Mouse (Mus musculus): ENCODE measurements at regions not wholly inside any gene's neighbourhood (a gene's known extent, or its start where the extent isn't known, plus 50 kb on each side); places are given as distances from the start of the nearest gene placed in this dataset.

DNA sequence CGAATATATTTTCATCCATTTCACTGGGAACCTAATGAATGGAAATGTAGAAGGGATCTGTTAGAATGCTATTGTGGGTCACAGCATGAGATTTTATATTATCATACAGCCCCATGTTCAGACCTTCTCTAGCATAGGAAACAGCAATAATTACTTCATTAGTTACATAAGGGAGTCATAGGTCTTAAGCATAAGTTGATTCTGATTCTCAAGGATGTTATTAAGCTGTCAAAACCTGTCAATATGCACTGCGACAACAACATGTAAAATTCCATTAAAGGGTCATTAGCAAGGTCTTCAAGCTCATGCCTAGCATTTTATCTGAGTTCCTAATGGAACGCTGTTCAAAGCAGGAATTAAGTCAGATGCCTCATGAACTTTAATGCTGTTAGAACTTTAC, 328.5 kb downstream of the Nup35 start:
- no peaks in the 10 kb centered on the region for H3K9me3 ChIP-seq (ENCODE audit: control insufficient read depth, low read length)
- no peak overlapping the region for H3K27ac ChIP-seq (ENCODE audit: low read length)
- H3K27me3 ChIP-seq (replicated peaks; ENCODE audit: control insufficient read depth, insufficient read depth, low read length) = no peaks in the 10 kb centered on the region
- ATAC-seq = no peak
- no peak overlapping the region for H3K4me2 ChIP-seq (ENCODE audit: low read depth, low read length)
- no peak overlapping the region for H3K9ac ChIP-seq (ENCODE audit: low read depth, low read length)
- 88% methylated on average over 3 of the region's 3 CpGs for WGBS
- H3K4me1 ChIP-seq (ENCODE audit: control insufficient read depth, insufficient read depth, low read length) = no peaks in the 10 kb centered on the region
- no peak overlapping the region for H3K4me3 ChIP-seq (ENCODE audit: low read length)
- H3K36me3 ChIP-seq (ENCODE audit: control insufficient read depth, insufficient read depth, low read length) = no peaks in the 10 kb centered on the region

DNA sequence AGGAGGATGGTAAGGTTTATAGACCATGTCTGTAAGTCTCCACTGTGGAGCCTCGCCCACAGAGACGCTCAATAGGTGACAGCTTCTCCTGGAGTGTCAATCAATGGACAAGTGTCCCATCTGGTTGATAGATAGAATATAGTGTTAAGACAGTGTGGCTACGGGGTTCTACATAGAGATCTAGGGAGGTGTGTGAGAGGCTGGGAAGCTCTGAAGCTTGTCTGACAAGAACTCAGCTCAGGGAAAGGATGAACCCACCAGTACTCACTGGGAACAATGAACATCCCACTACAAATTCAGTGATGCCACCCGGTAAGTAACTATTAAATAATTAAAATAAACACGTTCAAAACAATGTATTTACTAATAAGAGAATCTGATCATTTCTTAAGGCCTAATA, 349.7 kb downstream of the Nup35 start:
- Histone ChIP-seq H3K9ac (ENCODE audit: low read depth, low read length) (no peak overlapping the region), H3K27me3 (replicated peaks; ENCODE audit: control insufficient read depth, insufficient read depth, low read length) (no peaks in the 10 kb centered on the region), H3K27ac (ENCODE audit: low read length) (no peak overlapping the region), H3K9me3 (ENCODE audit: control insufficient read depth, low read length) (no peaks in the 10 kb centered on the region), H3K36me3 (ENCODE audit: control insufficient read depth, insufficient read depth, low read length) (no peaks in the 10 kb centered on the region), H3K4me2 (ENCODE audit: low read depth, low read length) (no peak overlapping the region), H3K4me3 (ENCODE audit: low read length) (no peak overlapping the region), H3K4me1 (ENCODE audit: control insufficient read depth, insufficient read depth, low read length) (no peaks in the 10 kb centered on the region)
- no peak for ATAC-seq
- 88% methylated on average over 5 of the region's 5 CpGs for WGBS

DNA sequence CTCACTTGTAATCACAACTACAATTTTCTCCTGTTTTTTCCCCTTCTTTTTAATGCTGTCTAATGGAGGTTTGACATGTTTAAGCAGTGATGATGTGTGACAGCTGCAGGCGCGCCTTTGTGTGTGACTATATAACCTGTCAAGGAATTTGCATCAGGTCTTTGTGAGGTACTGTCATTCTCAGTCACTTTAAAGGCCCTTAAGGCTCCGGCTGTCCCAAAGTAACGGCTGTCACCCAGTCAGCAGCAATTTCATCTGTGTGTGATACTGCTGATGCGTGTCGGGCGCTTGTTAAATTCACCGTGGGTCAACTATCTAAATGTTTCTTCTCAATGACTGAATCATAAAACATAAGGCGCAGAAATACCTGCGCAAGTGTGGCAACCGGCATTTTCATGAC, 350.2 kb downstream of the Nup35 start:
- no peak overlapping the region for H3K4me3 ChIP-seq (ENCODE audit: low read length)
- no peak overlapping the region for H3K4me2 ChIP-seq (ENCODE audit: low read depth, low read length)
- H3K27ac ChIP-seq (ENCODE audit: low read length) = no peak overlapping the region
- no peaks in the 10 kb centered on the region for H3K36me3 ChIP-seq (ENCODE audit: control insufficient read depth, insufficient read depth, low read length)
- H3K9me3 ChIP-seq (ENCODE audit: control insufficient read depth, low read length) = no peaks in the 10 kb centered on the region
- no peak overlapping the region for H3K9ac ChIP-seq (ENCODE audit: low read depth, low read length)
- WGBS = 91% methylated on average over 11 of the region's 11 CpGs
- H3K27me3 ChIP-seq (replicated peaks; ENCODE audit: control insufficient read depth, insufficient read depth, low read length) = no peaks in the 10 kb centered on the region
- ATAC-seq = no peak
- H3K4me1 ChIP-seq (ENCODE audit: control insufficient read depth, insufficient read depth, low read length) = no peaks in the 10 kb centered on the region

DNA sequence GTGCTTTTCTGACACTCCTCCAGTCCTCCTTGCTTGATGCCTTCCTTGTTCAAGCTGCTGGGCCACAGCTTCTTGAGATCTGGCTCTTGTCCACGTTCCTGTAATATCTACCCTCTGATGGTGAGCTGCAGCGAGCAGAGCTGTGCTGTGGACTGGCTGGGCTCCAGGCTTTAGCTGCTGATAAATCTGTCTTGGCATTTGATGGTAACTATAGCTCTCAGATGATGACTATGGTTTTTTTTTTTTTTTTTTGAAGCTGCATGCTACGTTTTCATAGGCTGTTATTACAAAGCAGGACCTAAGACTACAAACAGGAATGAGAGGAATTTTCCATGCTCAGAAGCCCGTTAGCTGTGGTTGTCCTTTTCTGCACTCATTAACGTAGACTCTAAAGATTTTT, 352.3 kb downstream of the Nup35 start:
- H3K27me3 ChIP-seq (replicated peaks; ENCODE audit: control insufficient read depth, insufficient read depth, low read length) = no peaks in the 10 kb centered on the region
- H3K4me3 ChIP-seq (ENCODE audit: low read length) = no peak overlapping the region
- no peaks in the 10 kb centered on the region for H3K4me1 ChIP-seq (ENCODE audit: control insufficient read depth, insufficient read depth, low read length)
- H3K9ac ChIP-seq (ENCODE audit: low read depth, low read length) = no peak overlapping the region
- no peak overlapping the region for H3K4me2 ChIP-seq (ENCODE audit: low read depth, low read length)
- no peaks in the 10 kb centered on the region for H3K36me3 ChIP-seq (ENCODE audit: control insufficient read depth, insufficient read depth, low read length)
- H3K9me3 ChIP-seq (ENCODE audit: control insufficient read depth, low read length) = no peaks in the 10 kb centered on the region
- H3K27ac ChIP-seq (ENCODE audit: low read length) = no peak overlapping the region
- WGBS = 43% methylated on average over 5 of the region's 5 CpGs
- ATAC-seq = 0 out of 2 replicates have a peak, but pooled peaks have one; percentile 26

DNA sequence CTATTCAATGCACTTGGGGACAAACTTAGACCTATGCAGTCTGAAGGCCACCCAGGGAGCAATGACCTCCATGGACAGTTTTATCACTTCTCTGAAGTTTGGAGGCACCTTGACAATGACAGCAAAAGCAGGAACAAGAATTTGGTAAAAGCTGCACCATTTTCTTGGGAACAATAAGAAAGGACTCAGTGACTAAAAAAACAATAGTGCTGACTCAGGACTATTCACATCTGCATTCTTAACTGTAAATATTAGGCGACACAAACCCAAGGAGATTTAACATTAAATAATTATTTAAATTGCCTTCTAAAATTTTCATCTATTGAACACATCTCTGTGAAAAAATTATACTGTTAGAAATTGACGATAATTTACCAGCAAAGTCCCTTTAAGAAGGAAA, 356.2 kb downstream of the Nup35 start:
- 76% methylated on average over 2 of the region's 2 CpGs for WGBS
- Histone ChIP-seq H3K9me3 (ENCODE audit: control insufficient read depth, low read length) (no peaks in the 10 kb centered on the region), H3K4me2 (ENCODE audit: low read depth, low read length) (no peak overlapping the region), H3K27ac (ENCODE audit: low read length) (no peak overlapping the region), H3K9ac (ENCODE audit: low read depth, low read length) (no peak overlapping the region), H3K4me1 (ENCODE audit: control insufficient read depth, insufficient read depth, low read length) (no peaks in the 10 kb centered on the region), H3K4me3 (ENCODE audit: low read length) (no peak overlapping the region), H3K36me3 (ENCODE audit: control insufficient read depth, insufficient read depth, low read length) (no peaks in the 10 kb centered on the region), H3K27me3 (replicated peaks; ENCODE audit: control insufficient read depth, insufficient read depth, low read length) (no peaks in the 10 kb centered on the region)
- ATAC-seq = no peak

GRCm38 (mm10) chr2:80998296-80998695, 381.3 kb downstream of the Nup35 start:
- 87% methylated on average over 1 of the region's 1 CpGs for WGBS

DNA sequence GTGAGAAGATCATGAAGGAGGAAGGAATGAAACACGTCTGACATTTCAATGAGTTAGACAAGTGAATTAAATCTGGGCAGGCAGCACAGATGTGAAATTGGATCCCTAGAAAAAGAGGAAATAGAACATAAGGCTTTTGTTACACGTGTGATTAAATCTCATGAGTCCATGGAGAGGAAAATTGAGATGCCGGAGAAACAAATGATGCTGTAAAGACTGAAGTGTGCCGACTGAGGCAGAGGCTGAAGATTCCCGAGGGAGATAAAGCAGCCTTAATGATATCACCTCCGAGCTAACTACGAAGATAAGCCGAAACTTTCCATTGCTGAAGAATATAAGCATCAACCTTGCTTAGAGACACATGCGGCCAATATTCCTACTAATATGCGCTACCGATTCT, 390.0 kb downstream of the Nup35 start:
- Histone ChIP-seq H3K27ac (ENCODE audit: low read length) (no peak overlapping the region), H3K9me3 (ENCODE audit: control insufficient read depth, low read length) (no peaks in the 10 kb centered on the region), H3K4me2 (ENCODE audit: low read depth, low read length) (no peak overlapping the region), H3K36me3 (ENCODE audit: control insufficient read depth, insufficient read depth, low read length) (no peaks in the 10 kb centered on the region), H3K27me3 (replicated peaks; ENCODE audit: control insufficient read depth, insufficient read depth, low read length) (no peaks in the 10 kb centered on the region), H3K4me1 (ENCODE audit: control insufficient read depth, insufficient read depth, low read length) (no peaks in the 10 kb centered on the region), H3K4me3 (ENCODE audit: low read length) (no peak overlapping the region), H3K9ac (ENCODE audit: low read depth, low read length) (no peak overlapping the region)
- 85% methylated on average over 11 of the region's 11 CpGs for WGBS
- no peak for ATAC-seq

More at GRCm38 (mm10) chr2:80998296-80998695, 381.3 kb downstream of the Nup35 start:
- Histone ChIP-seq H3K36me3 (ENCODE audit: control insufficient read depth, insufficient read depth, low read length) (no peaks in the 10 kb centered on the region), H3K4me2 (ENCODE audit: low read depth, low read length) (no peak overlapping the region), H3K4me3 (ENCODE audit: low read length) (no peak overlapping the region), H3K9me3 (ENCODE audit: control insufficient read depth, low read length) (no peaks in the 10 kb centered on the region), H3K27ac (ENCODE audit: low read length) (no peak overlapping the region), H3K9ac (ENCODE audit: low read depth, low read length) (no peak overlapping the region), H3K4me1 (ENCODE audit: control insufficient read depth, insufficient read depth, low read length) (no peaks in the 10 kb centered on the region), H3K27me3 (replicated peaks; ENCODE audit: control insufficient read depth, insufficient read depth, low read length) (no peaks in the 10 kb centered on the region)
- ATAC-seq = no peak

DNA sequence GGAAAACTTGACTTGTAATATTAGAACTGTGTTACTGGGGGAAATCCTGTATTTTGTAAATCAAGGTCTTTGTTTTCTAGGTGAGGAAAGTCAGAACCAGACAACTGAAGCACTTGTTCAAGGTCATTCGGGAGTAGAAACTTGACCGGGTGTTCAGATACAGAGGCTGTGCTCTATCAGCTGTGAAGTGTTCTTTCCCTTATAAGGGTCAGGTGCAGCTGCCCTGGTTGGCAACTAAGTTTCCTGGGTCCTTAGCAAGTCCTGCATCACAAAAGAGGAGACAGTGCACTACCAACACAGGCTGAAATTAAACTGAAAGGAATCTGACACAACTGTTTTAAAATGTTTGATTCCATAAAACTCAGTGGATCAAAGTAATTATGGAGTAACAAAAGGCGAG, 406.6 kb downstream of the Nup35 start:
- H3K36me3 ChIP-seq (ENCODE audit: control insufficient read depth, insufficient read depth, low read length) = no peaks in the 10 kb centered on the region
- H3K4me1 ChIP-seq (ENCODE audit: control insufficient read depth, insufficient read depth, low read length) = no peaks in the 10 kb centered on the region
- no peak overlapping the region for H3K4me2 ChIP-seq (ENCODE audit: low read depth, low read length)
- H3K27me3 ChIP-seq (replicated peaks; ENCODE audit: control insufficient read depth, insufficient read depth, low read length) = no peaks in the 10 kb centered on the region
- no peak for ATAC-seq
- H3K9ac ChIP-seq (ENCODE audit: low read depth, low read length) = no peak overlapping the region
- H3K4me3 ChIP-seq (ENCODE audit: low read length) = no peak overlapping the region
- H3K27ac ChIP-seq (ENCODE audit: low read length) = no peak overlapping the region
- WGBS = 89% methylated on average over 3 of the region's 3 CpGs
- no peaks in the 10 kb centered on the region for H3K9me3 ChIP-seq (ENCODE audit: control insufficient read depth, low read length)
